Mouse (Mus musculus): Measurements from ENCODE around the gene Xlr. TPM values are rescaled to one million over a fixed set of nuclear protein-coding genes. Genes with fewer than 3 reads are reported as not detected.
"Not testable (repeated sequence)": the region's sequence is repeated elsewhere in the genome, so short reads cannot be mapped to it uniquely, and the experiment has no call there.

The Xlr gene
- polyA plus RNA-seq (2016; fragmentation: Nextera tagmentation; extraction: Ambion mirVana), result 1.0 and 1.2 TPM in 2 replicates

GRCm38 (mm10) chrX:53797519-53797918 is at the start of gene Xlr:
Gene Xlr, minus strand, starts transcription at chrX:53797706.
- DNase-seq (ENCODE audit: low spot score); H3K27ac ChIP-seq; H3K36me3 ChIP-seq; H3K27me3 ChIP-seq (ENCODE audit: insufficient read depth, poor library complexity, severe bottlenecking); H3K4me3 ChIP-seq; H3K4me1 ChIP-seq (replicated peaks); H3K9me3 ChIP-seq: not testable (repeated sequence)
- WGBS, result 81% methylated on average over 11 of the region's 11 CpGs

- Histone ChIP-seq H3K9me3 (no peaks in the 10 kb centered on the region), H3K27me3 (ENCODE audit: insufficient read depth, poor library complexity, severe bottlenecking) (no peaks in the 10 kb centered on the region), H3K36me3 (no peaks in the 10 kb centered on the region), H3K4me3 (no peak overlapping the region), H3K27ac (no peak overlapping the region), H3K4me1 (replicated peaks) (no peaks in the 10 kb centered on the region)
- 42% methylated on average over 3 of the region's 3 CpGs for WGBS
- DNase-seq (ENCODE audit: low spot score), result no peak
Observed at GRCm38 (mm10) chrX:53799074-53799473, 1.6 kb upstream of the Xlr start.

- Histone ChIP-seq H3K36me3 (no peaks in the 10 kb centered on the region), H3K27ac (no peak within 1 kb of the TSS), H3K4me1 (replicated peaks) (no peaks in the 10 kb centered on the region), H3K4me3 (no peak within 1 kb of the TSS), H3K27me3 (ENCODE audit: insufficient read depth, poor library complexity, severe bottlenecking) (no peaks in the 10 kb centered on the region), H3K9me3 (peaks cover 21% of the 10 kb centered on the region; the same call in 1 of the 2 replicates)
- 87% methylated on average over 12 of the region's 12 CpGs for WGBS
- DNase-seq (ENCODE audit: low spot score), result no peak
Observed at GRCm38 (mm10) chrX:53776276-53776675, 21.2 kb downstream of the Xlr start, which contains the start of gene Zfp36l3. Gene Zfp36l3, minus strand, starts transcription at chrX:53776394.

- 90% methylated on average over 16 of the region's 16 CpGs for WGBS
- H3K4me1 ChIP-seq (replicated peaks), result no peaks in the 10 kb centered on the region
- H3K9me3 ChIP-seq, result peaks cover 21% of the 10 kb centered on the region
- H3K36me3 ChIP-seq, result no peaks in the 10 kb centered on the region
- DNase-seq (ENCODE audit: low spot score), result no peak
- H3K27me3 ChIP-seq (ENCODE audit: insufficient read depth, poor library complexity, severe bottlenecking), result no peaks in the 10 kb centered on the region
- no peak within 1 kb of the TSS for H3K4me3 ChIP-seq
- H3K27ac ChIP-seq, result no peak within 1 kb of the TSS
Observed at GRCm38 (mm10) chrX:53757736-53758135, 39.8 kb downstream of the Xlr start, which contains the start of gene 1700013H16Rik. Gene 1700013H16Rik, minus strand, starts transcription at chrX:53757831.

GRCm38 (mm10) chrX:53752851-53753250 is 44.7 kb downstream of the Xlr start:
- no peak for DNase-seq (ENCODE audit: low spot score)
- H3K4me3 ChIP-seq, result no peak overlapping the region
- H3K36me3 ChIP-seq, result no peaks in the 10 kb centered on the region
- H3K27ac ChIP-seq, result no peak overlapping the region
- 83% methylated on average over 1 of the region's 1 CpGs for WGBS
- no peaks in the 10 kb centered on the region for H3K4me1 ChIP-seq (replicated peaks)
- H3K27me3 ChIP-seq (ENCODE audit: insufficient read depth, poor library complexity, severe bottlenecking), result no peaks in the 10 kb centered on the region
- peaks cover 20% of the 10 kb centered on the region for H3K9me3 ChIP-seq

GRCm38 (mm10) chrX:53728967-53729366 is 68.5 kb downstream of the Xlr start:
- H3K9me3 ChIP-seq, result no peaks in the 10 kb centered on the region
- no peak for DNase-seq (ENCODE audit: low spot score)
- no peak overlapping the region for H3K27ac ChIP-seq
- no peaks in the 10 kb centered on the region for H3K36me3 ChIP-seq
- no peak overlapping the region for H3K4me3 ChIP-seq
- H3K4me1 ChIP-seq (replicated peaks), result no peaks in the 10 kb centered on the region
- no peaks in the 10 kb centered on the region for H3K27me3 ChIP-seq (ENCODE audit: insufficient read depth, poor library complexity, severe bottlenecking)
- WGBS, result 84% methylated on average over 2 of the region's 2 CpGs

Other genes with a start within 250 kb of the Xlr start
- 40.0 and 58.2 TPM in 2 replicates for gene Rtl8c, start 189.7 kb downstream of the Xlr start, polyA plus RNA-seq (2016; fragmentation: Nextera tagmentation; extraction: Ambion mirVana)
- not detected in 2 replicates for gene Gm14597, start 188.7 kb downstream of the Xlr start, polyA plus RNA-seq (2016; fragmentation: Nextera tagmentation; extraction: Ambion mirVana)
- gene Rtl8a, start 154.0 kb downstream of the Xlr start, polyA plus RNA-seq (2016; fragmentation: Nextera tagmentation; extraction: Ambion mirVana), result 68.5 and 96.4 TPM in 2 replicates
- 56.9 and 86.9 TPM in 2 replicates for gene Rtl8b, start 127.3 kb downstream of the Xlr start, polyA plus RNA-seq (2016; fragmentation: Nextera tagmentation; extraction: Ambion mirVana)
- 0.11 and 0.14 TPM in 2 replicates for gene 4930502E18Rik, start 72.9 kb downstream of the Xlr start, polyA plus RNA-seq (2016; fragmentation: Nextera tagmentation; extraction: Ambion mirVana)
- not detected in 2 replicates for gene 1700013H16Rik, start 39.9 kb downstream of the Xlr start, polyA plus RNA-seq (2016; fragmentation: Nextera tagmentation; extraction: Ambion mirVana)
- not detected in 2 replicates for gene Zfp36l3, start 21.3 kb downstream of the Xlr start, polyA plus RNA-seq (2016; fragmentation: Nextera tagmentation; extraction: Ambion mirVana)